Mouse (Mus musculus): Measurements from ENCODE around the gene Ppp2r3c. TPM values are rescaled to one million over a fixed set of nuclear protein-coding genes. Genes with fewer than 3 reads are reported as not detected.
"Not testable (repeated sequence)": the region's sequence is repeated elsewhere in the genome, so short reads cannot be mapped to it uniquely, and the experiment has no call there.

Gene Ppp2r3c
- total RNA-seq, 2 experiments from 2014 or later, result 13.0 to 13.9 TPM

- DNase-seq (ENCODE audit: low spot score in 2 of 2), result not testable (repeated sequence)
These were observed 25.2 kb downstream of the Ppp2r3c start for GRCm38 (mm10) chr12:55277583-55277982.

DNA sequence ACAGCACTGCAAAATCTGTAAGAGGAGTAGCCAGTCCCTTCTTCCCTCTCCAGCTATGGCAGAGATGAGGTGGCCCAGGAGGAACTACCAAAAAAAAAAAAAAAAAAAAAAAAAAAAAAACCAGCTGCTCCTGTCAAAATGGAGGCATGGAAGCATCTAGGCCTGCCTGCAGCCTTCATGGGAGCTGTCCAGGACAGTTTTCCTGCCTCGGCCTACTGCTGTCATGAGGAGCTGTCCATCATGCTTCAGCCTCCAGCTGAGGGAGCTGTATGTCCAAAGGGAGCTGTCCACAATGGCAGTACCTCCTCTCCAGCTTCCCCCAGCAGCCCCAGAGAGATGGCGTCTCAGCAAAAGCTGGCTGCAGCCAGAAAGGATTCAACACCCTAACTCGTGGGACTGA is 30.6 kb downstream of the Ppp2r3c start:
- no peak for DNase-seq (ENCODE audit: low spot score in 2 of 2)

- not testable (repeated sequence) for DNase-seq (ENCODE audit: low spot score in 2 of 2)
These were observed 39.4 kb downstream of the Ppp2r3c start for GRCm38 (mm10) chr12:55263385-55263784.

DNA sequence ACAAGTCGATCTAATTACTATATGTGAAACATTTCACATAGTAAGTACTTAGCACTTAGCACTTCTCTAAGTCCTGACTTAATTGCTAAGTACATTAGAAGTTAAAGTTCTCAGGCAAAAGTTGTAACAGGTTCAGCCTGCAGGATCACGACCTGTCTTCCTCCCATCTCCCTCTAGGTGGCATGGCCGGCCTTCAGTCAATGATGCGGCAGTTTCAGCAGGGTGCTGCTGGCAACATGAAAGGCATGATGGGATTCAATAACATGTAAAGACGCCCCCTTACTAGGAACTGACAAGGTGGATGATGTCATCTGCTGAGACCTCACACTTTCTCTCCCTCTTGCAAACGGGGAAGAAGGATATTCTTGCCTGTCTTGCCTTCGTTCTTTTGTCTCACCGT is 40.8 kb downstream of the Ppp2r3c start:
- not testable (repeated sequence) for DNase-seq (ENCODE audit: low spot score in 2 of 2)

GRCm38 (mm10) chr12:55242243-55242642 is 60.6 kb downstream of the Ppp2r3c start:
- not testable (repeated sequence) for DNase-seq (ENCODE audit: low spot score in 2 of 2)

GRCm38 (mm10) chr12:55230520-55230861 is 72.3 kb downstream of the Ppp2r3c start:
- not testable (repeated sequence) for DNase-seq (ENCODE audit: low spot score in 2 of 2)

DNA sequence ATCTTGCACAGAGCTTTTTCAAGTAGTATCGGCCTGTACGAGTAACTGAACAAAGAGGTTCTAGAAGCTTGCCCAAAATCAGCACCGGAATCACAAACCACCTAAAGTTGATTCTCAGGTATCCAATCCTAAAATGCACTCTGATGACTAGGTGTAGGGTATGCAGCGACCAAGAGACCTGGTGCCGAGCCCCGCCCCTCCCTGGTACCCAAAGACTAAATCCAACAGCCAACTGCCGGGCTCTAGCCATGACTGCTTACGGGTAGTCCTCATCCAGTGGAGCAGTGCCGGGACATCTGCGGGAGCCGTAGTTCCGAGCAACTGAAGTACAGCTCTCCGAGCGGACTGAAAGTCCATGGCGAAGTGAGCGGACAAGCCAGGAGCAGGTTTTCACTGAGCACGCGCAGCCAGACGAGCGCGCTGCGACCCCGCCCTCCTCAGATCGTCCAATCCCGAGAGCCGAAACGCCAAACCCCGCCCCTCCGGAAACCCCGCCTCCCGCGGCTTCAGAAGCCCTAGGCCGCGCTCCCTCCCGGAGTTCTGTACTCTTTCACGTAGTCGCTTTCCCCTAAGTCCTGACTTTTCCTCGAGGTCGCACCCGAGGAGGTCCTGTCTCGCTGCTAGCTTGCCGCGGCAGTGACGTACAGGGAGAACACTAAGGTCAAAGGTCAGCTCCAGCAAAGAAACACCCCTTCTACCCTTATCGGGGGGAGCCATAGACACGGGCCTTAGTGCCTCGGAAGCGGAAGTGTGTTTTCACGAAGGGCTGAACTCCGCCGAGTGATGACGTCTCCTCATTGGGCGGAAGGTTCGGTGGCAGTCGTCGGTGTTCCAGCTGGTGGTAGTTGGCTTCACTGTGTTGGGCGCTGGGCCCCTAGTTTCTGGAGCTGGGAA is 72.9 kb downstream of the Ppp2r3c start, which contains the start of gene Srp54c:
Gene Srp54c (plus strand): TSS at position 543 of the 894 bp plus-strand sequence.
- not testable (repeated sequence) for DNase-seq (ENCODE audit: low spot score in 2 of 2)

Other genes starting within 250 kb of the Ppp2r3c start
- gene 2700097O09Rik, start 222.9 kb downstream of the Ppp2r3c start, total RNA-seq (2021), result 10 to 100 TPM in 1 of 2 experiments, 1 to 10 TPM in 1; 8.5 to 10.6 TPM
- gene Srp54a, start 222.7 kb downstream of the Ppp2r3c start, total RNA-seq (2021), result 100 to 1,000 TPM; 102 to 116 TPM
- gene Fam177a, start 178.5 kb downstream of the Ppp2r3c start, total RNA-seq (2021), result 10 to 100 TPM; 26.7 to 36.8 TPM
- 10 to 100 TPM; 73.1 to 95.4 TPM for gene Srp54b, start 147.9 kb downstream of the Ppp2r3c start, total RNA-seq (2021)
- 10 to 100 TPM in 1 of 2 experiments, not detected in 1; 11.8 TPM for gene 1700047I17Rik2, start 103.4 kb downstream of the Ppp2r3c start, total RNA-seq (2021)
- gene Srp54c, start 72.8 kb downstream of the Ppp2r3c start, total RNA-seq (2021), result 10 to 100 TPM; 35.2 to 41.0 TPM
- 1 to 10 TPM; 7.6 to 8.8 TPM for gene 1110008L16Rik, start 3.4 kb downstream of the Ppp2r3c start, total RNA-seq (2021)
- gene Psma6, start 81.2 kb upstream of the Ppp2r3c start, total RNA-seq (2021), result 100 to 1,000 TPM; 167 to 168 TPM
- gene Nfkbia, start 189.6 kb upstream of the Ppp2r3c start, total RNA-seq (2021), result 10 to 100 TPM; 34.0 to 43.0 TPM